ENCODE assay signal across 8 mouse cellular contexts in genomic region chr16:29451706-29452105, GRCm38 (mm10).
DNase-seq lines count a peak whose midpoint lies in the region; ATAC-seq and TF ChIP-seq lines count a peak whose summit lies in the region.

No protein-coding gene starts in this region.

- H3K27me3 ChIP-seq in forebrain, embryonic 14.5 days (replicated peaks; ENCODE audit: control insufficient read depth, insufficient read depth, low read length) = no peaks in the 10 kb centered on the region
- H3K27me3 ChIP-seq in stomach, postnatal 0 days (ENCODE audit: control insufficient read depth, insufficient read depth, low read length) = no peaks in the 10 kb centered on the region

- H3K4me2 ChIP-seq in forebrain, embryonic 14.5 days (ENCODE audit: low read length) = no peak overlapping the region
- H3K4me2 ChIP-seq in stomach, postnatal 0 days (replicated peaks; ENCODE audit: low read depth) = no peak overlapping the region

- WGBS in forebrain, embryonic 14.5 days = 54% methylated on average over 3 of the region's 3 CpGs
- 62% methylated on average over 3 of the region's 3 CpGs for WGBS in stomach, postnatal 0 days

- TF ChIP-seq CTCF in stomach, postnatal 0 days (IDR thresholded peaks at IDR 0.05; ENCODE audit: low read depth) = peak; percentile 77

- peak; percentile 7 for DNase-seq in CD4-positive, CD25-positive, alpha-beta regulatory T cell, adult 2 months (ENCODE audit: low read depth, low spot score)
- peak; percentile 9 for DNase-seq in urinary bladder, postnatal 25 days (ENCODE audit: low spot score)
- no peak for DNase-seq in urinary bladder, adult 2 months (ENCODE audit: low spot score)
- DNase-seq in forebrain, embryonic 14.5 days (ENCODE audit: low spot score) = peak; percentile 54
- DNase-seq in kidney, postnatal 36 days = peak; percentile 56 to 79
- peak; percentile 79 for DNase-seq in lung, postnatal 36 days
- DNase-seq in stomach, postnatal 0 days (ENCODE audit: low spot score) = peak; percentile 75

- no peak for ATAC-seq in CD4-positive, CD25-positive, alpha-beta regulatory T cell, adult 4 months
- ATAC-seq in forebrain, embryonic 14.5 days = no peak
- ATAC-seq in stomach, postnatal 0 days (ENCODE audit: low FRiP score, low TSS enrichment) = peak; percentile 86

- H3K4me3 ChIP-seq in forebrain, embryonic 14.5 days (ENCODE audit: low read depth, low read length) = no peak overlapping the region
- H3K4me3 ChIP-seq in stomach, postnatal 0 days (ENCODE audit: low read depth, low read length) = no peak overlapping the region

- H3K36me3 ChIP-seq in forebrain, embryonic 14.5 days (ENCODE audit: control insufficient read depth, insufficient read depth, low read length) = no peaks in the 10 kb centered on the region
- no peaks in the 10 kb centered on the region for H3K36me3 ChIP-seq in stomach, postnatal 0 days (ENCODE audit: control insufficient read depth, insufficient read depth, low read length)

- no peaks in the 10 kb centered on the region for H3K9me3 ChIP-seq in forebrain, embryonic 14.5 days (replicated peaks; ENCODE audit: control insufficient read depth, low read length)
- H3K9me3 ChIP-seq in stomach, postnatal 0 days (ENCODE audit: control insufficient read depth, low read length) = no peaks in the 10 kb centered on the region

- no peak for TF ChIP-seq EP300 in stomach, postnatal 0 days (optimal IDR thresholded peaks at IDR 0.05)

- no peaks in the 10 kb centered on the region for H3K4me1 ChIP-seq in forebrain, embryonic 14.5 days (ENCODE audit: control insufficient read depth, insufficient read depth, low read length)
- H3K4me1 ChIP-seq in stomach, postnatal 0 days (replicated peaks; ENCODE audit: control insufficient read depth, insufficient read depth) = no peaks in the 10 kb centered on the region

- no peak overlapping the region for H3K9ac ChIP-seq in forebrain, embryonic 14.5 days (ENCODE audit: low read length)
- no peak overlapping the region for H3K9ac ChIP-seq in stomach, postnatal 0 days (ENCODE audit: low read length)

- H3K27ac ChIP-seq in forebrain, embryonic 14.5 days (ENCODE audit: low read depth, low read length) = no peak overlapping the region
- no peak overlapping the region for H3K27ac ChIP-seq in stomach, postnatal 0 days (replicated peaks)
